Mouse (Mus musculus): Measurements from ENCODE around the gene Esr2.

DNA sequence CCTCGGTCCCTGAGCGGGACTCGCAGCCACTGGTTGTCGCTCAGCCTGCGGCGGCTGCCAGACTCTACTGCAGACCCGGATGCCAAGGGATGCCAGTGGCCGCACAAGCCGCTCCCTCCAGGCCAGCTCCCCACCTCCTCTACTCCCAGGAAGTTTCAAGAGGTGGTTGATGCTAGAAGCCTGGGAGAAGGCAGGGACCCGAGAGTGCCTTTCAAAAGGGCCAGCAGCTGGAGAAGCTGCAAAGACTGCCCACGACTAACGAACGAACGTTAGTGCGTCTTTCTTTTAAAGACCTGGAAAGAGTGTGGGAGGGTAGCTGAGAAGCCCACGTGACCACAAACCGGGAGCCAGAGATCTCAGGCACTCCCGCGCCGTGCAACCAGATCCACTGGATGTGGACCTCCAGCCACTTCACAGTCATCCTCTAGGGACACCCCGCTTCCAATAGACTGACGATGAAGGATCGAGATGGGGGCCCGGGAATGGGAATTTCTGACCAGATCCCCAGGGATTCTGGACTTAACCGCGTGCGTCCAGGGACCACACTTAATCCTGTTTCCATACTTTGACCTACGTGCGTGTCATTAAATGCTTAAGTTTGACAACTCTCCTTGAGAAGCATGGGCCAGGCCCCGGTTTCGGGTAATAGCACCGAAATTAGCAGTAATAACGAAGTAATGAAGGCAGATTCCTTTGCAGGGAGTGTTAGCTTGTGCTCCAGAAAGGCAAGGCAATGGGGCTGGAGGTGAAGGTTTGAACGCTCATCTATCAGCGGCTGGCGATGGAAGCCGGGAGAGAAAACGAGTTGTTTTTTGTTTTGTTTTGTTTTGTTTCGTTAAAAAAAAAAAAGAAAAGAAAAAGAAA lies at the start of gene Esr2:
- no peak for TF ChIP-seq POU5F1 (IDR thresholded peaks at IDR 0.05; ENCODE audit: borderline replicate concordance, low read length)
- no peak for TF ChIP-seq NANOG (IDR thresholded peaks at IDR 0.05; ENCODE audit: borderline replicate concordance, low read length)
- no peak for TF ChIP-seq CTCF (conservative IDR thresholded peaks at IDR 0.05; ENCODE audit: low read length)

Data from E14TG2a.4 (cell line).